Mouse (Mus musculus) intestine, embryonic 15.5 days (tissue): ENCODE data around the gene Agbl1. TPM values are rescaled to one million over a fixed set of nuclear protein-coding genes. Genes with fewer than 3 reads are reported as not detected.

Source experiments
- ATAC-seq: fragments of 200-750 bp; cut with Nextera tagmentation; 2 replicates; pipeline ENCODE4 v1.8.0; 2017; ENCODE audit warnings: moderate TSS enrichment, moderate library complexity
- H3K27ac ChIP-seq: fragments of 300-500 bp; sonication (generic); 2 replicates; pipeline ENCODE4 v1.5.1; 2015; ENCODE audit warnings: mild to moderate bottlenecking, inconsistent platforms
- H3K27me3 ChIP-seq: fragments of 300-500 bp; sonication (generic); replicated peaks from 2 replicates; pipeline ENCODE4 v1.6.1; 2015; ENCODE audit warnings: inconsistent platforms
- H3K36me3 ChIP-seq: fragments of 300-500 bp; sonication (generic); 2 replicates; pipeline ENCODE4 v1.6.1; 2015; ENCODE audit warnings: inconsistent platforms
- H3K4me1 ChIP-seq: fragments of 300-500 bp; sonication (generic); replicated peaks from 2 replicates; pipeline ENCODE4 v1.6.1; 2015; ENCODE audit warnings: inconsistent platforms
- H3K4me2 ChIP-seq: fragments of 300-500 bp; sonication (generic); replicated peaks from 2 replicates; pipeline ENCODE4 v1.6.1; 2015; ENCODE audit warnings: mild to moderate bottlenecking, inconsistent platforms
- H3K4me3 ChIP-seq: fragments of 300-500 bp; sonication (generic); replicated peaks from 2 replicates; pipeline ENCODE4 v1.5.1; 2015; ENCODE audit warnings: inconsistent platforms
- H3K9ac ChIP-seq: fragments of 300-500 bp; sonication (generic); 2 replicates; pipeline ENCODE4 v1.6.1; 2015; ENCODE audit warnings: inconsistent platforms
- H3K9me3 ChIP-seq: fragments of 300-500 bp; sonication (generic); 2 replicates; pipeline ENCODE4 v1.6.1; 2016; ENCODE audit warnings: inconsistent platforms
- WGBS: fragments of 180-500 bp; shearing (Covaris S2); methylation state at CpG from one replicate; pipeline ENCODE4 v1.1.7; 2015; 5-methylcytosine and 5-hydroxymethylcytosine counted together
- polyA plus RNA-seq: library from polyadenylated mRNA; unstranded; fragments of >200 nt; fragmentation: Nextera tagmentation; extraction: Ambion mirVana; gene quantifications from 2 replicates; pipeline ENCODE4 v1.2.1, GENCODE M21; 2015

The Agbl1 gene
- polyA plus RNA-seq, 1 experiment from 2014 or later, result not detected

DNA sequence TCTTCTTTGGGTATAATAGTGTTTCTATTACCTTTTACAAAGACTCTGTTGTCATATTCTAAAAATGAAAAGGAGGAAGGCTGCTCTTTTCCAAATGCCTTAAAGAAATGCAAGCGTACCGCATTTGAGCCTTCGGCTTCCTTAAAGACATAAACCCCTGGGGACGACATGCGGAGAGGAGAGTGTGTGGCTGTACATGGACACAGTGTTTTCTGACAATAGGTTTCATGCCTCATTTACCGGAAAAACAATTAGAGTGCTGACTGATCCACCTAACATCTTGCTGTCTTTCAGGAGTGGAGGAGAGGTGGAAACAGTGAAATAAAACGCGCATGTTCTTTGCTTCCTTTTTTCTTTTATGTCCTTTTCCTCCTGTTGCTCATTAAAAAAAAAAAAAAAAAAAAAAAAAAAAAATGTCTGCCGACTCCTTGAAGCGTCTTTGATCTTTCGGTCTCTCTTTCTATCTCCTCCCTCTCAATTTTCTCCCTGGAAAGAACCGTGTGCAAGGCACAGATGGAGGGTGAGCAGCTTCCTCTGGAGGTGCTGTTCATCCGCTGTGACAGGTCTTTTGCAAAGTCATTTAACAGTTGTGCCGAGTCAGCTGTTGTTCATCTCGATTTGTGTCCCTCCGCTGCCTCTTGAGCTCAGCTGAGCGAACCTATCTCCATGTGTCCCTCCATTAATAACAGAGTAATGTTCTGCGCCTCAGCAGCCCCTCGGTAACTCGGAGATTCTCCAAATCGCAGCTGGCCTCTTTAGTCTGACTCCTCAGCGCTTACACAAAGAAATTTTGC lies 659.9 kb downstream of the Agbl1 start:
- no peaks in the 10 kb centered on the region for H3K9me3 ChIP-seq
- no peaks in the 10 kb centered on the region for H3K27me3 ChIP-seq
- H3K9ac ChIP-seq, result no peak overlapping the region
- ATAC-seq, result no peak
- WGBS, result 79% methylated on average over 22 of the region's 22 CpGs
- no peak overlapping the region for H3K27ac ChIP-seq
- H3K4me3 ChIP-seq, result no peak overlapping the region
- H3K36me3 ChIP-seq, result no peaks in the 10 kb centered on the region
- no peak overlapping the region for H3K4me2 ChIP-seq
- no peaks in the 10 kb centered on the region for H3K4me1 ChIP-seq

GRCm38 (mm10) chr7:76904096-76904495 lies 674.4 kb downstream of the Agbl1 start:
- Histone ChIP-seq H3K27ac (no peak overlapping the region), H3K36me3 (no peaks in the 10 kb centered on the region), H3K4me2 (no peak overlapping the region), H3K27me3 (no peaks in the 10 kb centered on the region), H3K4me1 (no peaks in the 10 kb centered on the region), H3K9me3 (no peaks in the 10 kb centered on the region), H3K4me3 (no peak overlapping the region), H3K9ac (no peak overlapping the region)
- 81% methylated on average over 1 of the region's 1 CpGs for WGBS
- no peak for ATAC-seq

DNA sequence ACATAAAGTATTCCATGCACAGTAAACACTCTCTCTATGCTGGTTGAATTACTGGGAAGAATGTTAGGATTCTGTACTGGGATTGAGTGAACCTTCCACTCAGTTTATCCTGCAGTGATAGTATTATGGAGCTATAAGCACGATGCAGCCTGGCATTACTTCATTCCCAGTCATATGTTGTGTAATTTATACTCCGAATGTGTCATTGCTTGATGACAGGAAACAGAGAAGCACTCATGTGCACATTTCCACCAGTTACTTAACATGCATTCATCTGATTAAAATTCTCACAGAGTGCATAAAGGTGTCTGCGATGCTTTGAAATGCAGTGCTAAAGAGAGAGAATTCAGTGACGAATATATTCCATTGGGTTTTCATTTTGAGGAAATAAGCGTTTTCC lies 682.0 kb downstream of the Agbl1 start:
- 86% methylated on average over 5 of the region's 5 CpGs for WGBS
- Histone ChIP-seq H3K27ac (no peak overlapping the region), H3K9me3 (no peaks in the 10 kb centered on the region), H3K4me3 (no peak overlapping the region), H3K9ac (no peak overlapping the region), H3K36me3 (no peaks in the 10 kb centered on the region), H3K4me1 (no peaks in the 10 kb centered on the region), H3K4me2 (no peak overlapping the region), H3K27me3 (no peaks in the 10 kb centered on the region)
- ATAC-seq, result no peak

DNA sequence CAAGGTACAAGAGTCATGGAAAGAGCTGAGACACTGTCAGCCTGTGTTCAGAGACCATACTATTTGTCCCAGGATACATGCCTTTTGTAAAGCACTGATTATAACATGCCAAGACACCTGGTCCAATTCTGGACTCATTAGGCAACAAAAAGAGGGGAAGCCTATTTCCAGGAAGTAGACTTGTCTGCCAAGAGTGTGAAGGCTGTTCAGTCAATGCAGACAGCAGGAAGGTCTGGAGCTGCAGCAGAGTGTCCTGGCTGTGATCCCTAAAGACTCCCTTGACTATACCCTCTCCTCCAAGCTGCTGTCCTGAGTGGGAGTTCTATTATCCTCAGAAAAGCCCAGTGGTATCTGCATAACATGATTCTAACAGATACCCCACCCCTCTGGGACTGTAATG lies 689.2 kb downstream of the Agbl1 start:
- no peak for ATAC-seq

DNA sequence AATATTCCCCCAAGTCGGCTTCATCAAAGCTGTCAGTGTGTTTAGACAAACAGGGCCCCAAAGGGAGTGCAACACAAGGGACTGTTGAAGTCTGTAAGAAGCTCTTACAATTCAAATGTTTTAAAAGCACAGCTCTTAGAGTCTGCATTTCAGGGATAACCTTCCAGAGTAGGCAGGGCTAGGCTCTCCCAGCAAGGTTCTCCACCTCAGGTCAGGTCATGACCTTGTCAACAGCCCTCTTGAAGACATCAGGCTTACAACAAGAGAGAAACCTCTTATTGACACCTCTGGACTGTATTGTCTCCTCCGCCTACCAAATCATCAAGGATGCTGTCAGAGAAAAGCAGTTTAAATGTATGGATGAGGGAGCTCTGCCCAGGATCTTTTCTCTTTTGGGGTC lies 692.0 kb downstream of the Agbl1 start:
- Histone ChIP-seq H3K9me3 (no peaks in the 10 kb centered on the region), H3K4me3 (no peak overlapping the region), H3K27me3 (no peaks in the 10 kb centered on the region), H3K4me2 (no peak overlapping the region), H3K27ac (no peak overlapping the region), H3K4me1 (no peaks in the 10 kb centered on the region), H3K9ac (no peak overlapping the region), H3K36me3 (no peaks in the 10 kb centered on the region)
- ATAC-seq, result no peak
- WGBS, result 42% methylated on average over 2 of the region's 2 CpGs

More for the DNA sequence above, 689.2 kb downstream of the Agbl1 start:
- no peaks in the 10 kb centered on the region for H3K9me3 ChIP-seq
- H3K27ac ChIP-seq, result no peak overlapping the region
- no peaks in the 10 kb centered on the region for H3K4me1 ChIP-seq
- no peak overlapping the region for H3K9ac ChIP-seq
- no peaks in the 10 kb centered on the region for H3K27me3 ChIP-seq
- H3K4me3 ChIP-seq, result no peak overlapping the region
- H3K4me2 ChIP-seq, result no peak overlapping the region
- H3K36me3 ChIP-seq, result no peaks in the 10 kb centered on the region

- no peaks in the 10 kb centered on the region for H3K27me3 ChIP-seq
- no peak overlapping the region for H3K27ac ChIP-seq
- no peak overlapping the region for H3K4me2 ChIP-seq
- ATAC-seq, result no peak
- no peak overlapping the region for H3K9ac ChIP-seq
- no peaks in the 10 kb centered on the region for H3K9me3 ChIP-seq
- H3K4me1 ChIP-seq, result no peaks in the 10 kb centered on the region
- H3K4me3 ChIP-seq, result no peak overlapping the region
- no peaks in the 10 kb centered on the region for H3K36me3 ChIP-seq
Observed at GRCm38 (mm10) chr7:76935219-76935618, 705.5 kb downstream of the Agbl1 start.

- no peak overlapping the region for H3K4me3 ChIP-seq
- H3K36me3 ChIP-seq, result no peaks in the 10 kb centered on the region
- H3K4me1 ChIP-seq, result no peaks in the 10 kb centered on the region
- H3K27ac ChIP-seq, result no peak overlapping the region
- no peak overlapping the region for H3K9ac ChIP-seq
- H3K4me2 ChIP-seq, result no peak overlapping the region
- ATAC-seq, result no peak
- H3K27me3 ChIP-seq, result no peaks in the 10 kb centered on the region
- no peaks in the 10 kb centered on the region for H3K9me3 ChIP-seq
Observed at GRCm38 (mm10) chr7:76941531-76941930, 711.8 kb downstream of the Agbl1 start.

DNA sequence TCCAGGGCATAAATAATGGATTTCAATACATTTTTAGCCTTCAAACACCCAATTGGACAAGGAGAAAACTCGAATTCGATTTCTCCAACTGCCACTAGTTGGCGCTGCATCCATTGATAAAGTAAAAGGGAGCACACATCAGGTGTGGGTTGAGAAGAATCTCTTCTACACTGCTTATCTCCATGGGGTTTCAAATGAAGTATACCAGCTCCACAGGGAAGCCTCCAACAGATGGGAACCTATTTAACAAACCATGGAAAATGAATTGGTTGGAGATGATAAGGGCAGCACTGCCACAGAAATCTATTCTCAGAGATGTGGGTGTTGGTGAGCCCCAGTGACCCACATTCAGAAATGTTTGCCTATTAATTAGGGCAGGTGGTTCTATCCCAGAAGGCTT lies 741.6 kb downstream of the Agbl1 start:
- no peaks in the 10 kb centered on the region for H3K36me3 ChIP-seq
- no peak overlapping the region for H3K9ac ChIP-seq
- WGBS, result 15% methylated on average over 3 of the region's 3 CpGs
- H3K4me2 ChIP-seq, result no peak overlapping the region
- H3K4me3 ChIP-seq, result no peak overlapping the region
- H3K27me3 ChIP-seq, result no peaks in the 10 kb centered on the region
- no peak overlapping the region for H3K27ac ChIP-seq
- H3K9me3 ChIP-seq, result no peaks in the 10 kb centered on the region
- H3K4me1 ChIP-seq, result no peaks in the 10 kb centered on the region
- ATAC-seq, result no peak

GRCm38 (mm10) chr7:77009571-77009970 lies 779.9 kb downstream of the Agbl1 start:
- Histone ChIP-seq H3K9ac (no peak overlapping the region), H3K4me3 (no peak overlapping the region), H3K4me2 (no peak overlapping the region), H3K27me3 (no peaks in the 10 kb centered on the region), H3K36me3 (no peaks in the 10 kb centered on the region), H3K27ac (no peak overlapping the region), H3K4me1 (no peaks in the 10 kb centered on the region), H3K9me3 (no peaks in the 10 kb centered on the region)
- ATAC-seq, result no peak
- WGBS, result 82% methylated on average over 3 of the region's 3 CpGs

DNA sequence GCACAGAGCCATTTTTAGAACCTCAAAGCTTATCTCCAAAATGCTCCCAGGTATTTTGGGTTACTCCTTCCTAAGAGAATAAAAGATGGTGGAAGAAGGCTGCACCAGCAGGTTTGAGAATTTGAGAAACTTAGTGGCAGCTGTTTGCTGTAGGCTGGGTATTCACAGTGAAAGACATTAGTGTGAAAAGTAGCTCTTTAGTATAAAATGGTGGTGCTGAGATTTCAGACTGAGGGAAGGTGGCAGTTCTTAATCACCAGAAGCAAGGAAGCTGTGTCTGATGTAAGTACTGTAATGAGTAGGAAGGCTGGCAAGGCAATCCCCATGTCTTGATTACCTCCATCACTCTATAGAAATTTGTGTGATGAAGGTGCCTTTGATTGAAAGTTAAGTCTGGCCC lies 799.3 kb downstream of the Agbl1 start:
- no peaks in the 10 kb centered on the region for H3K36me3 ChIP-seq
- no peaks in the 10 kb centered on the region for H3K27me3 ChIP-seq
- H3K4me1 ChIP-seq, result no peaks in the 10 kb centered on the region
- ATAC-seq, result no peak
- H3K9me3 ChIP-seq, result no peaks in the 10 kb centered on the region
- H3K4me3 ChIP-seq, result no peak overlapping the region
- no peak overlapping the region for H3K27ac ChIP-seq
- no peak overlapping the region for H3K9ac ChIP-seq
- H3K4me2 ChIP-seq, result no peak overlapping the region

- no peak overlapping the region for H3K27ac ChIP-seq
Observed at GRCm38 (mm10) chr7:77076033-77076432, 846.3 kb downstream of the Agbl1 start.

GRCm38 (mm10) chr7:77087266-77087665 lies 857.6 kb downstream of the Agbl1 start:
- H3K36me3 ChIP-seq, result no peaks in the 10 kb centered on the region
- H3K4me3 ChIP-seq, result no peak overlapping the region
- H3K27me3 ChIP-seq, result no peaks in the 10 kb centered on the region
- no peaks in the 10 kb centered on the region for H3K4me1 ChIP-seq
- 78% methylated on average over 1 of the region's 1 CpGs for whole genome bisulfite sequencing
- H3K9ac ChIP-seq, result no peak overlapping the region
- H3K27ac ChIP-seq, result no peak overlapping the region
- H3K9me3 ChIP-seq, result no peaks in the 10 kb centered on the region
- no peak overlapping the region for H3K4me2 ChIP-seq
- ATAC-seq, result no peak

More at GRCm38 (mm10) chr7:77076033-77076432, 846.3 kb downstream of the Agbl1 start:
- no peaks in the 10 kb centered on the region for H3K4me1 ChIP-seq
- no peak overlapping the region for H3K9ac ChIP-seq
- H3K9me3 ChIP-seq, result no peaks in the 10 kb centered on the region
- no peaks in the 10 kb centered on the region for H3K36me3 ChIP-seq
- no peak overlapping the region for H3K4me2 ChIP-seq
- ATAC-seq, result no peak
- H3K27me3 ChIP-seq, result no peaks in the 10 kb centered on the region
- H3K4me3 ChIP-seq, result no peak overlapping the region

DNA sequence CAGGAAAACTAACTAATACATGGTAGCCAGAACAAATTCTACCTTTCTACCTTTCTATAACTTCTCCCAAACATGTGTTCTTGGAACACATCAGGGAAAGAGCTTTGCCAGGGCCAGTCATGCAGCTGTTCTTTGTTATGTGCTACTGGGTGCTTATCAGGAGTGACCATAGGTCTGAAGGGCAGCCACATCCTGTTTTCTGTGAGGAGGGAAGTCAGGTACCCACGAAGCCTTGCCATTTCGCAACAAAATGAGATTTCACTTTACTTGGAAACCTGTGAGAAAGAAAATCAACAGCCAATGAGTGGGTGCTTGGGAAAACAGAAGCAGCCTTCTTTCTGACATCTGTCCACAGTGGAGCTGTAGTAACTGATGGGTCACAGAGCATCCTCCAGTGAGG lies 865.5 kb downstream of the Agbl1 start:
- Histone ChIP-seq H3K4me1 (no peaks in the 10 kb centered on the region), H3K36me3 (no peaks in the 10 kb centered on the region), H3K27me3 (no peaks in the 10 kb centered on the region), H3K27ac (no peak overlapping the region), H3K9me3 (no peaks in the 10 kb centered on the region), H3K4me3 (no peak overlapping the region), H3K9ac (no peak overlapping the region), H3K4me2 (no peak overlapping the region)
- 62% methylated on average over 2 of the region's 2 CpGs for WGBS
- no peak for ATAC-seq
